Mouse (Mus musculus): ENCODE results near the gene Sema3f. TPM values are rescaled to one million over a fixed set of nuclear protein-coding genes. Genes with fewer than 3 reads are reported as not detected.

Gene Sema3f
- total and polyA plus RNA-seq, 2 experiments from 2014 or later = 8.7 to 81.3 TPM

GRCm38 (mm10) chr9:107633091-107633660 is 77.1 kb downstream of the Sema3f start:
- Histone ChIP-seq H3K4me1 (ENCODE audit: insufficient read depth, low read length) (peaks cover 52% of the 10 kb centered on the region), H3K9ac (replicated peaks; ENCODE audit: low read length) (peak overlapping the region; percentile 89), H3K9me3 (ENCODE audit: low read length) (no peaks in the 10 kb centered on the region), H3K27me3 (ENCODE audit: insufficient read depth, low read length) (no peaks in the 10 kb centered on the region), H3K36me3 (ENCODE audit: insufficient read depth, low read length) (no peaks in the 10 kb centered on the region), H3K4me2 (ENCODE audit: low read depth, low read length) (peak overlapping the region; percentile 96), H3K27ac (peak overlapping the region; percentile 93), H3K4me3 (ENCODE audit: low read length) (peak overlapping the region; percentile 81)
- no peak for TF ChIP-seq CTCF (IDR thresholded peaks at IDR 0.05; ENCODE audit: low read depth)
- ATAC-seq = peak; percentile 9; the same call in 1 of the 2 replicates
- DNase-seq (ENCODE audit: low spot score) = peak; percentile 77
- WGBS = 2% methylated on average over 33 of the region's 33 CpGs

GRCm38 (mm10) chr9:107632478-107632877 is 77.8 kb downstream of the Sema3f start:
- ATAC-seq (no peak), DNase-seq (ENCODE audit: low spot score) (peak; percentile 75)
- no peaks in the 10 kb centered on the region for H3K27me3 ChIP-seq (ENCODE audit: insufficient read depth, low read length)
- peak overlapping the region; percentile 89 for H3K9ac ChIP-seq (replicated peaks; ENCODE audit: low read length)
- TF ChIP-seq CTCF (IDR thresholded peaks at IDR 0.05; ENCODE audit: low read depth) = no peak
- peak overlapping the region; percentile 81 for H3K4me3 ChIP-seq (ENCODE audit: low read length)
- H3K27ac ChIP-seq = peak overlapping the region; percentile 93
- peaks cover 58% of the 10 kb centered on the region for H3K4me1 ChIP-seq (ENCODE audit: insufficient read depth, low read length)
- H3K9me3 ChIP-seq (ENCODE audit: low read length) = no peaks in the 10 kb centered on the region
- H3K4me2 ChIP-seq (ENCODE audit: low read depth, low read length) = peak overlapping the region; percentile 96
- WGBS = 10% methylated on average over 6 of the region's 6 CpGs
- H3K36me3 ChIP-seq (ENCODE audit: insufficient read depth, low read length) = no peaks in the 10 kb centered on the region

- Histone ChIP-seq H3K4me1 (ENCODE audit: insufficient read depth, low read length) (peaks cover 58% of the 10 kb centered on the region), H3K36me3 (ENCODE audit: insufficient read depth, low read length) (no peaks in the 10 kb centered on the region), H3K4me3 (ENCODE audit: low read length) (no peak overlapping the region), H3K9me3 (ENCODE audit: low read length) (no peaks in the 10 kb centered on the region), H3K27me3 (ENCODE audit: insufficient read depth, low read length) (no peaks in the 10 kb centered on the region), H3K4me2 (ENCODE audit: low read depth, low read length) (peak overlapping the region; percentile 96), H3K9ac (replicated peaks; ENCODE audit: low read length) (no peak overlapping the region), H3K27ac (peak overlapping the region; percentile 93)
- DNase-seq (ENCODE audit: low spot score) = no peak
- WGBS = 51% methylated on average over 8 of the region's 8 CpGs
- ATAC-seq = no peak
- TF ChIP-seq CTCF (IDR thresholded peaks at IDR 0.05; ENCODE audit: low read depth) = no peak
These were observed 78.4 kb downstream of the Sema3f start for GRCm38 (mm10) chr9:107631861-107632260.

Other genes starting within 250 kb of the Sema3f start
- gene Tmem115, start 176.5 kb downstream of the Sema3f start, total RNA-seq (2014; rRNA removed) = 72.6 and 78.4 TPM in 2 replicates
- gene Tmem115, start 176.5 kb downstream of the Sema3f start, polyA plus RNA-seq (2015; fragmentation: Nextera tagmentation; extraction: Ambion mirVana) = 51.6 and 52.3 TPM in 2 replicates
- gene Cyb561d2, start 168.3 kb downstream of the Sema3f start, total RNA-seq (2014; rRNA removed) = 56.5 and 69.3 TPM in 2 replicates
- 52.9 and 53.5 TPM in 2 replicates for gene Cyb561d2, start 168.3 kb downstream of the Sema3f start, polyA plus RNA-seq (2015; fragmentation: Nextera tagmentation; extraction: Ambion mirVana)
- gene Nprl2, start 168.2 kb downstream of the Sema3f start, total RNA-seq (2014; rRNA removed) = 58.6 and 70.5 TPM in 2 replicates
- 53.0 and 54.6 TPM in 2 replicates for gene Nprl2, start 168.2 kb downstream of the Sema3f start, polyA plus RNA-seq (2015; fragmentation: Nextera tagmentation; extraction: Ambion mirVana)
- gene Zmynd10, start 163.2 kb downstream of the Sema3f start, total RNA-seq (2014; rRNA removed) = 1.8 and 10.9 TPM in 2 replicates
- gene Zmynd10, start 163.2 kb downstream of the Sema3f start, polyA plus RNA-seq (2015; fragmentation: Nextera tagmentation; extraction: Ambion mirVana) = 3.5 and 3.7 TPM in 2 replicates
- 17.6 and 20.2 TPM in 2 replicates for gene Rassf1, start 158.9 kb downstream of the Sema3f start, total RNA-seq (2014; rRNA removed)
- 30.3 and 31.0 TPM in 2 replicates for gene Rassf1, start 158.9 kb downstream of the Sema3f start, polyA plus RNA-seq (2015; fragmentation: Nextera tagmentation; extraction: Ambion mirVana)
- 128 and 142 TPM in 2 replicates for gene Tusc2, start 147.2 kb downstream of the Sema3f start, total RNA-seq (2014; rRNA removed)
- gene Tusc2, start 147.2 kb downstream of the Sema3f start, polyA plus RNA-seq (2015; fragmentation: Nextera tagmentation; extraction: Ambion mirVana) = 115 and 119 TPM in 2 replicates
- gene Hyal2, start 142.5 kb downstream of the Sema3f start, total RNA-seq (2014; rRNA removed) = 59.8 and 75.3 TPM in 2 replicates
- 39.8 and 40.6 TPM in 2 replicates for gene Hyal2, start 142.5 kb downstream of the Sema3f start, polyA plus RNA-seq (2015; fragmentation: Nextera tagmentation; extraction: Ambion mirVana)
- 3.4 and 7.7 TPM in 2 replicates for gene Hyal1, start 133.5 kb downstream of the Sema3f start, total RNA-seq (2014; rRNA removed)
- gene Hyal1, start 133.5 kb downstream of the Sema3f start, polyA plus RNA-seq (2015; fragmentation: Nextera tagmentation; extraction: Ambion mirVana) = 3.3 and 4.9 TPM in 2 replicates
- 29.9 and 32.8 TPM in 2 replicates for gene Naa80, start 131.6 kb downstream of the Sema3f start, total RNA-seq (2014; rRNA removed)
- gene Naa80, start 131.6 kb downstream of the Sema3f start, polyA plus RNA-seq (2015; fragmentation: Nextera tagmentation; extraction: Ambion mirVana) = 17.8 and 19.4 TPM in 2 replicates
- 3.3 and 4.9 TPM in 2 replicates for gene Hyal3, start 129.7 kb downstream of the Sema3f start, total RNA-seq (2014; rRNA removed)
- 1.7 and 1.9 TPM in 2 replicates for gene Hyal3, start 129.7 kb downstream of the Sema3f start, polyA plus RNA-seq (2015; fragmentation: Nextera tagmentation; extraction: Ambion mirVana)
- gene Ifrd2, start 122.8 kb downstream of the Sema3f start, total RNA-seq (2014; rRNA removed) = 7.6 and 10.9 TPM in 2 replicates
- 9.0 and 9.3 TPM in 2 replicates for gene Ifrd2, start 122.8 kb downstream of the Sema3f start, polyA plus RNA-seq (2015; fragmentation: Nextera tagmentation; extraction: Ambion mirVana)
- gene Sema3b, start 101.2 kb downstream of the Sema3f start, total RNA-seq (2014; rRNA removed) = 11.2 and 14.6 TPM in 2 replicates
- gene Sema3b, start 101.2 kb downstream of the Sema3f start, polyA plus RNA-seq (2015; fragmentation: Nextera tagmentation; extraction: Ambion mirVana) = 8.3 and 9.0 TPM in 2 replicates
- 334 and 369 TPM in 2 replicates for gene Gnai2, start 75.1 kb downstream of the Sema3f start, total RNA-seq (2014; rRNA removed)
- gene Gnai2, start 75.1 kb downstream of the Sema3f start, polyA plus RNA-seq (2015; fragmentation: Nextera tagmentation; extraction: Ambion mirVana) = 275 and 287 TPM in 2 replicates
- gene Slc38a3, start 40.9 kb downstream of the Sema3f start, total RNA-seq (2014; rRNA removed) = 102 and 134 TPM in 2 replicates
- 52.1 and 54.5 TPM in 2 replicates for gene Slc38a3, start 40.9 kb downstream of the Sema3f start, polyA plus RNA-seq (2015; fragmentation: Nextera tagmentation; extraction: Ambion mirVana)
- gene Gnat1, start 30.8 kb downstream of the Sema3f start, total RNA-seq (2014; rRNA removed) = 0.52 TPM in 1 of 2 replicates, not detected in the other
- 2.4 and 2.7 TPM in 2 replicates for gene Gnat1, start 30.8 kb downstream of the Sema3f start, polyA plus RNA-seq (2015; fragmentation: Nextera tagmentation; extraction: Ambion mirVana)
- 85.5 and 149 TPM in 2 replicates for gene Rbm5, start 60.5 kb upstream of the Sema3f start, total RNA-seq (2014; rRNA removed)
- 142 and 148 TPM in 2 replicates for gene Rbm5, start 60.5 kb upstream of the Sema3f start, polyA plus RNA-seq (2015; fragmentation: Nextera tagmentation; extraction: Ambion mirVana)
- 58.4 and 62.3 TPM in 2 replicates for gene Rbm6, start 162.8 kb upstream of the Sema3f start, total RNA-seq (2014; rRNA removed)
- 55.0 and 57.2 TPM in 2 replicates for gene Rbm6, start 162.8 kb upstream of the Sema3f start, polyA plus RNA-seq (2015; fragmentation: Nextera tagmentation; extraction: Ambion mirVana)
- gene Mon1a, start 177.7 kb upstream of the Sema3f start, total RNA-seq (2014; rRNA removed) = 21.9 and 28.2 TPM in 2 replicates
- gene Mon1a, start 177.7 kb upstream of the Sema3f start, polyA plus RNA-seq (2015; fragmentation: Nextera tagmentation; extraction: Ambion mirVana) = 13.2 and 13.8 TPM in 2 replicates
- 0.61 and 2.7 TPM in 2 replicates for gene Mst1r, start 196.4 kb upstream of the Sema3f start, total RNA-seq (2014; rRNA removed)
- 0.68 and 0.69 TPM in 2 replicates for gene Mst1r, start 196.4 kb upstream of the Sema3f start, polyA plus RNA-seq (2015; fragmentation: Nextera tagmentation; extraction: Ambion mirVana)
- gene Actl11, start 218.0 kb upstream of the Sema3f start, total RNA-seq (2014; rRNA removed) = not detected in 2 replicates
- not detected in 2 replicates for gene Actl11, start 218.0 kb upstream of the Sema3f start, polyA plus RNA-seq (2015; fragmentation: Nextera tagmentation; extraction: Ambion mirVana)
- 80.1 and 87.4 TPM in 2 replicates for gene Camkv, start 225.2 kb upstream of the Sema3f start, total RNA-seq (2014; rRNA removed)
- 59.1 and 61.5 TPM in 2 replicates for gene Camkv, start 225.2 kb upstream of the Sema3f start, polyA plus RNA-seq (2015; fragmentation: Nextera tagmentation; extraction: Ambion mirVana)
- gene Traip, start 239.7 kb upstream of the Sema3f start, total RNA-seq (2014; rRNA removed) = 8.4 and 23.3 TPM in 2 replicates
- 9.2 and 10.5 TPM in 2 replicates for gene Traip, start 239.7 kb upstream of the Sema3f start, polyA plus RNA-seq (2015; fragmentation: Nextera tagmentation; extraction: Ambion mirVana)

Measured in hindbrain, postnatal 0 days (tissue).